Mouse (Mus musculus) right cerebral cortex, adult 18-20 months (tissue): Measurements from ENCODE around the gene Nr1d2.
A peak's percentile ranks its signal among the peaks of the same experiment; 100 is the strongest.
"Not testable (repeated sequence)": the region's sequence is repeated elsewhere in the genome, so short reads cannot be mapped to it uniquely, and the experiment has no call there.

Experiments used
- DNase-seq: peaks from one replicate; pipeline ENCODE4 v3.0.0; 2022; ENCODE audit warnings: mixed read lengths

The Nr1d2 gene

DNA sequence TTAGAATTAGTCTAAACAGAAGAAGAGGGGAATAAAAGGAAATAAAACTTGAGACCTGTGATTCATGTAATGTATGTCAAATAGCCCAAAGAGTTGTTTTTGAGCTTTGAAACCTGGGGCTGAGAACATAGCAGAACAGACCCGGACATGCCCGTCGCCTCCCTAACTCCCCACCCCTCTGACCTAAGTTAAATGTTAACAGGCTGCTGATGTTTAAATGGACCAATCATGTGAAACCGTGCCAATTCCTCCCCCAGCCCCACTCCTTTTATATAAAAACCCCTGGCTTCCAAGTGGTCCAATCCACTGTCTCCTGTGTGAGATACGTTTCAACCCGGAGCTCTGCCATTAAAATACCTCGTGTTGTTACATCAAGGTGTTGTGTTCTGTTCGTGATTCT, 7.1 kb downstream of the Nr1d2 start:
- DNase-seq: not testable (repeated sequence)

DNA sequence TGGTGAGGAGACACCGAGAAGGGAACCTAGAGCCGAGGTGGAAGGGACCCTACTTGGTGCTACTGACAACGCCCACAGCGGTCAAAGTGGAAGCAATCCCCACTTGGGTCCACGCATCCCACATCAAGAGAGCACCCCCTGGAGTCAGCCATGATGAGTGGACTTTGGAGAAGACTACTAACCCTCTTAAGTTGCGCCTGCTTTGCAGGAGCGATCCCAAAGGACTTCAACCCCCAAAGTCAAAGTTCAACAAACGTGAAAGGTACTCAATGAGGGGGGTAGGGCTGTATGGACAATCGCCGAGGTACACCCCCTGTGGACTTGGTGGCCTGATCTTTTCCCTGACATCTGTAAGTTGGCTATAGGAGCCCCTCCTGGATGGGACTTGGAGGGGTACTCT, 9.2 kb downstream of the Nr1d2 start:
- DNase-seq: not testable (repeated sequence)

DNA sequence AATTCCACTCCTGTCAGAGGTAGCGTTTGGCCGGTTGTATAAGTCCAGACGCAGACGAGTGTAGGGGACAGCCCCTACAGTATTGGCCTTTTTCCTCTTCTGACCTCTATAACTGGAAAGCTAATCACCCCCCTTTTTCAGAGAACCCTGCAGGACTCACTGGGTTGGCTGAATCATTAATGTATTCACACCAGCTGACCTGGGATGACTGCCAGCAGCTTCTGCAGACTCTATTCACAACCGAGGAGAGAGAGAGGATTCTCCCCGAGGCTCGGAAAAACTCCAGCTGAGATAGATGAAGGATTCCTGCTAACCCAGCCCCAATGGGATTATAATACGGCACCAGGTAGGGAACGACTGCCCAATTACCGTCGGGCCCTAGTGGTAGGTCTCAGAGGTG, 12.7 kb downstream of the Nr1d2 start:
- not testable (repeated sequence) for DNase-seq

DNA sequence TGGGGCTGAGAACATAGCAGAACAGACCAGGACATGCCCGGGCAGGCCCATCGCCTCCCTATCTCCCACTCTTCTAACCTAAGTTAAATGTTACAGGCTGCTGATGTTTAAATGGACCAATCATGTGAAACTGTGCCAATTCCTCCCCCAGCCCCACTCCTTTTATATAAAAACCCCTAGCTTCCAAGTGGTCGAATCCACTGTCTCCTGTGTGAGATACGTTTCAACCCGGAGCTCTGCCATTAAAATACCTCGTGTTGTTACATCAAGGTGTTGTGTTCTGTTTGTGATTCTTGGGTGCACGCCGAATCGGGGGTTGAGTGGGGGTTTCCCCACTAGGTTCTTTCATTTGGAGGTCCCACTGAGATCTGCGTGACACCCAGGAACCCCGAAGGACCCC, 13.5 kb downstream of the Nr1d2 start:
- DNase-seq: not testable (repeated sequence)

DNA sequence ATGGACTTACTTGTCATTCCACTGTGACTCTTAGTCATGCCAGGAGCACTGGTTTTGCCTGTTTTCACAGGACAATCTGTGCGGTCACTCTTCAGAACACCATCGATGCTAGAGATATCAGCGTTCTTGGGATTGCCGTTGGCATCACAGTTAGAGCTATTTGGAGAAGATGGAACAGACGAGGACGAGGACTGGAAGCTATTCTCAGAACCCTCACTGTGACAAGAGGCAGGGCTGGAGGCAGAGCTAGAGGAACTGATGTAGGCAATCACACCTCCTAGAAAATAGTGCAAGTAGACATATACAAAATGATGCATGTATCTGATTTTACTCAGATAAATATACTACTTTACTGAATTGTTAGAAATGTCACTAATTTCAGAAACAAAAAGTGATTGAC, 16.9 kb downstream of the Nr1d2 start:
- no peak for DNase-seq

DNA sequence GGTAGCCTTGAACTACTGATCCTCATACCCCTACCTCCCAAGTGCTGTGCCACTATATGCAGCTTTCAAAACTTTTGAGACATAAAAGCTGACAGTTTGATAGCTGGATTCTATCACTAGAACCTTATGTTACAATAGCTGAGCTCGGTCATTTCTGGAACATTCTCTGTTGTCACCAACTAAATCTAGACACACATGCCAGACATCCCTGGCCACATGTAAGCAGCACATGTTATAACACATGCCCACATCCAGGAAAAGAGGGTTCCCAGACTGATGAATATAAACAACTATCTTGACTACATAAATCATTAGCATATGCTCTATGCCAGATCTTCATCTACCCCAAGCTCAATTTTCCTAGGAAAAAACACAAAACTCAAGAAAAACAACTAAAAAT, 21.8 kb downstream of the Nr1d2 start:
- no peak for DNase-seq

DNA sequence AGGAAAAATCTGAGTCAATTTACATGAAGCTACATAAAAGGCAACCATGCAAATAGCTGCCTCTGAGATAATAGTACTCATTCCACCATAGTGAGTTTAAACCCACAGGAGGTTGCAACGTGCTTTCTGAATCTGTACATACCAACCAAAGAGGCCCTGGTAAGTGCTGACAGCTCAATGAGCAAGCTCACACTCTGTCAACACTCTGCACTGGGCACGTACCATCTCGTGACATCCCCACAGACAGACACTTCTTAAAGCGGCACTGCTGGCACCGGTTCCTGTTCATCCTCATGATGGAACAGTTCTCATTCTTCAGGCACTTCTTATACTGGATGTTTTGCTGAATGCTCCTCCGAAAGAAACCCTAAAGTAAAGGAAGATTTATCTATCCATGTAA, 22.5 kb downstream of the Nr1d2 start:
- DNase-seq: no peak

DNA sequence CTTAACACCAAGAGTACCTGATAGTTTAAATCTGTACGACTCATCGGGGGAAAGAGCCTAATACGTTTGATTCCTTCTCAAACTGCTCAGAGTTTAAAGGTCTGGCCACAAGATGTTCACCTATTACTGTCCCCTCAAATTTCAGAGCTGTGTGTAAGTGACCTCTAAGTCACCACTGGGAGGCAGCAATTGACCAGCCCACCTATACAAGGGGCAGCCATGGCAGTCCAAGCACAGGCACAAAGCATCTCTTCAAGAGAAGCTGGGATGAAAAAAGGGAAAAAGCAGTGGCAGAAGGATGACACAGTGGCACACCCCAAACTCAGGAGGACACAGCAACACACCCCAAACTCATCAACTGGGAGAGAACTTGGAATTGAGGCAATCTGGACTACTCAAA, 28.1 kb downstream of the Nr1d2 start:
- DNase-seq: no peak

DNA sequence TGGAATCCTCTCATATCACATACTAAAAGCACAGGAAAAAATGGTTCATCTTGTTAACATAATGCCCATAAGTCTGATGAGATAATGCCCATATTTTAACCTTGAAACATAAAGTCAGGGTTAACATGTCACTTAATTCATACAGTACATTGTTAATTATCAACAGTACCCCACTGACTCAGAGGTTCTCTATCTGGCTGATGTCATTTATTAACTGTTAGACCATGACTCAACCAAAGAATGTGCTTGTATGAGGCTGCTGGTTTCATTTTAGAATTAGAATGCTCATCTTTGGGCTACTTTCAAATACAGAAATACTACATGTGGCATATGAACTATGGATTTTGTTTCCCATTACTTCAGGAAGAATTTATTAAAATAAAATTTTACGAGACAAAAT, 34.6 kb downstream of the Nr1d2 start:
- DNase-seq: not testable (repeated sequence)

DNA sequence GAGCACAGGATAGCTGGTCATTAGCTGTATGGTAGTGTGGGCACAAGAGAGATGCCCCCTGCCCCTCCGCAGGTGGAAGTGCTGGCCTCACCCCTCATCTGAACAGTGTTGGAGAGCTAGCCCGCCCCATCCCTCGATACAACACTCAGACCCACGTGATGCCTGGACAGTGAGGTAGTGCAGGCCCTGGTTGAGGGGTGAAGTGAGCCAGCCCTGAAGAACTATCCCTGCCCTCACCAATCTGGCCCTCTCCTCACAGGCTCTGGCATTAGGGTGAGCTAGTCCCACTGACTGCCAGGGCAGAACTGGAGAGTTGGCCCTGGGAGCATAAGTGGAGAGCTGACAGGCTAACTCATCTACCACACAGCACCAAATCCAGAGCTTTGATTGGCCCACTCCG, 37.5 kb downstream of the Nr1d2 start:
- DNase-seq: no peak

DNA sequence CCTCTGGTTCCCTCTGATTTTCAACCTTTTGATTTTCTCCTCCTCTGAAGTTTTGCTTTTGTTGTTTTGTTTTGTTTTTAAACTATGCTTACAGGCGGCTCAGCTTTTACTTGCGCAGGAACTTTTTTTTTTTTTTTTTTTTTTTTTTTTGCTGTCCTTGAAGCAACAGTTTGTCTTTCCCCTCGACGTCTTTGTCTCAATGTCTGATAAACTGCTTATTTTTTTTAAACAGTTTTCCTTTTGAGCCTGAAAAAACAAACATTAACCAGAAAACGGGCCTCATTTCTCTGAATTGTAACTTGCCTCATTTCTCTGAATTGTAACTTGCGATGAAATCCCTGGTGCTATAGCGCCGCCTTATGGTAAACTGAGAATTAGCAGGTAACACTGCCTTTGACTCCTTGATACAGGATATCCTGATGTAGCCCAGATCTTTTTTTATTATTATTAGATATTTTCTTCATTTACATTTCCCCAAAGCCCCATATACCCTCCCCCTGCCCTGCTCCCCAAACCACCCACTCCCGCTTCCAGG, 52.0 kb downstream of the Nr1d2 start:
- DNase-seq: no peak

DNA sequence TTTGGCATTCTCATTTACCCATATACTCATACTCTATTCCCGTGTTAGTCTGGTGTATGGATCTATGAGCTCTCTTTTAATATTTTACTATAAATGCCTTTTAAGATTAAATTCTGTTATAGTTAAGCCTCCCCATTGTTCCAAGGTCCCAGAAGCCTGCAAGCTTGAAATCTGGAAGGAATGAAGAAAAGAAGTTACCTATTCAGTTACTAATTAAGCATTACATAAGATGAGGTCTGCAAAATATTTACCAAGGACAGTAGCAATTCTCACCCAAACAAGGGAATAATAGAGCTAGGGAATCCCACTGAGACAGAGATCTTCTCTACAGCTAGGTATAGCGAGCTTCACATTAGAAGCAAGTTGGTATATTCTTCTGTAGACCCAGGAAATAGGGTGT, 61.4 kb downstream of the Nr1d2 start:
- DNase-seq: not testable (repeated sequence)

DNA sequence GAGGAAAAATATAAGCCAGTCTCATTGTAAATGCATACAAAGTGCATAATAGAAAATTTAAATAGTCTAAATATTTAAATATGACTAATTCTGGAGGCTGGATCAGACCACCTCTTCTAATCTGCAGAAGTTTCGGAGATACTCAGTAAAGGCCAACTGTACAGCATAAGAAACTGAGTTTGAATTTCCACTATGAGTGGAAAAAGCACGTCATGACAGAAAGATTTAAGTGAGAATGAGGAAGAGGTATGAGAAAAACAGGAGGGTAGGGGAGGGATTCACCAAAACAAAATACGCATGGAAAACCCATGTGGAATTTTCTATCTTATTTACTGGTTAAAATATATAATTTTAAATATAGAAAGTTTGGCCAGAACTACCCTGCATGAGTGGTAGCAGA, 71.3 kb downstream of the Nr1d2 start:
- no peak for DNase-seq

DNA sequence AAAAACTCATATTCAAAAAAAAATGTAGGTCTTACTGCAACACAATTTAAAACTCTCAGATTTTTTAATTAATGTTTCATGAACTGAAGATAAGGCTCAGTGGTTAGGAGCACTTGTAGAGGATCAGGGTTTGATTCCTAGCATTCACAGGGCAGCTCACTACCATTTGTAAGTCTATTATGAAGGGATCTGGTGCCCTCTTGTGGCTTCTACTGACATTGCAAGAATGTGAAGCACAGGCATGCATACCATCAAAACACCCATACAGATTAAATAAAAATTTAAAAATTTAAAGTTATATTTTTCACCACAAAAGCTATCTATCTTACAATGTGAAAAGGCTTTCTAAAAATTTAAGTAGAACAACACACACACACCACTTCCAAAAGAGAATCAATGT, 71.9 kb downstream of the Nr1d2 start:
- peak; percentile 10 for DNase-seq
